Mouse (Mus musculus) kidney, embryonic 15.5 days (tissue): ENCODE measurements around the gene Deaf1. TPM values are rescaled to one million over a fixed set of nuclear protein-coding genes. Genes with fewer than 3 reads are reported as not detected.

ENCODE experiments used
- ATAC-seq: fragments of 200-750 bp; cut with Nextera tagmentation; replicated peaks from 2 replicates; pipeline ENCODE4 v1.8.0; 2017; ENCODE audit warnings: moderate TSS enrichment; ENCODE audit not compliant: low FRiP score
- H3K27ac ChIP-seq: fragments of 300-500 bp; sonication (generic); 2 replicates; pipeline ENCODE4 v1.5.1; 2015; ENCODE audit warnings: mild to moderate bottlenecking, inconsistent platforms
- H3K27me3 ChIP-seq: fragments of 300-500 bp; sonication (generic); 2 replicates; pipeline ENCODE4 v1.6.1; 2015; ENCODE audit warnings: inconsistent platforms
- H3K36me3 ChIP-seq: fragments of 300-500 bp; sonication (generic); 2 replicates; pipeline ENCODE4 v1.6.1; 2015; ENCODE audit warnings: inconsistent platforms
- H3K4me1 ChIP-seq: fragments of 300-500 bp; sonication (generic); 2 replicates; pipeline ENCODE4 v1.6.1; 2015; ENCODE audit warnings: inconsistent platforms
- H3K4me2 ChIP-seq: fragments of 300-500 bp; sonication (generic); 2 replicates; pipeline ENCODE4 v1.6.1; 2015; ENCODE audit warnings: moderate library complexity, mild to moderate bottlenecking, inconsistent platforms
- H3K4me3 ChIP-seq: fragments of 300-500 bp; sonication (generic); replicated peaks from 2 replicates; pipeline ENCODE4 v1.5.1; 2015; ENCODE audit warnings: mild to moderate bottlenecking, inconsistent platforms
- H3K9ac ChIP-seq: fragments of 300-500 bp; sonication (generic); 2 replicates; pipeline ENCODE4 v1.6.1; 2015; ENCODE audit warnings: mild to moderate bottlenecking, inconsistent platforms
- H3K9me3 ChIP-seq: fragments of 300-500 bp; sonication (generic); replicated peaks from 2 replicates; pipeline ENCODE4 v1.6.1; 2016; ENCODE audit warnings: inconsistent platforms
- WGBS: fragments of 180-500 bp; shearing (Covaris S2); methylation state at CpG from one replicate; pipeline ENCODE4 v1.1.7; 2015; ENCODE audit warnings: mixed read lengths; 5-methylcytosine and 5-hydroxymethylcytosine counted together
- polyA plus RNA-seq: library from polyadenylated mRNA; unstranded; fragments of >200 nt; fragmentation: Nextera tagmentation; extraction: Ambion mirVana; gene quantifications from 2 replicates; pipeline ENCODE4 v1.2.1, GENCODE M21; 2015

The Deaf1 gene
- polyA plus RNA-seq, 1 experiment from 2014 or later = 81.1 TPM

DNA sequence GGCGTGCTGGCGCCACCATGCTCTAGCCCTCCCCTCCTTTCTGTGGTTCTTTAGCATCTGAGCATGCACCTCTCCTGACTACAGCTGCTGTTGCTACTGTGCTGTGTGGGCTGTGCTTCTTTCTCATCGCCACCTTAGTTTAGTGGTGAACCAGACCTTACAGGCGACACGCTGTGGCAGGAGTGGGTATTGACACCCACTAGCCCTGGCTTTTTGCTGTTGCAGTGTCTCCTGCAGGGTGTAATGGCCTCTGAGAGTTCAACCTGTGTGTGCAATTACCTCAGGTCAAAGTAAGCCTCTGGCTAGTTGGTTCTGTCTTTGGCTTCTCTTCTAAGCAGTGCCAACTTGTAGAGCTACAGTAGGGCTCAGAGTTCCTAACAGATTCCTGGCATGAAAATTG is 11.5 kb downstream of the Deaf1 start:
- H3K4me3 ChIP-seq = no peak overlapping the region
- H3K36me3 ChIP-seq = peaks cover 99% of the 10 kb centered on the region
- no peaks in the 10 kb centered on the region for H3K9me3 ChIP-seq
- ATAC-seq = no peak; the same call in 1 of the 2 replicates
- no peak overlapping the region for H3K9ac ChIP-seq
- H3K4me2 ChIP-seq = no peak overlapping the region
- H3K27me3 ChIP-seq = no peaks in the 10 kb centered on the region
- WGBS = 68% methylated on average over 5 of the region's 5 CpGs
- no peak overlapping the region for H3K27ac ChIP-seq
- H3K4me1 ChIP-seq = no peaks in the 10 kb centered on the region

DNA sequence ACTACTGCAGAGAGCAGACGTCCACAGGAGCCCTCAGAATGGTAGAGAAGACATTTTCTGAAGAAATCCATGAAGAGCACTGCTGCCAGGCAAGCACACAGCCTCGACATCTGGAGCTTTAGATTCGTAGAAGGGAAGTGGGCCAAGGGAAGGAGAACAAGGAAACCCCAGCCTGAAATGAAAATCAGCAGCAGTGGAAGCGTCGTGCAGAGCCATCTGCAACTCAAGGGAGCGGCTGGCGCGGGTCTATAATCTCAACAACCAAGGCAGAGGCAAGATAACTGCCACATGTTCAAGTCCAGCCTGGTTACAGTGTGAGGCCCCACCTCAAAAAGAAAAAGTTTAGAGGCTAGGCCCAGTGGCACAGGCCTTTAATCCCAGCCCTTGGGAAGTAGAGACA is 12.4 kb downstream of the Deaf1 start:
- peaks cover 99% of the 10 kb centered on the region for H3K36me3 ChIP-seq
- 89% methylated on average over 8 of the region's 8 CpGs for WGBS
- no peaks in the 10 kb centered on the region for H3K4me1 ChIP-seq
- H3K9me3 ChIP-seq = no peaks in the 10 kb centered on the region
- no peak overlapping the region for H3K9ac ChIP-seq
- H3K4me3 ChIP-seq = no peak overlapping the region
- ATAC-seq = no peak
- H3K27me3 ChIP-seq = no peaks in the 10 kb centered on the region
- no peak overlapping the region for H3K27ac ChIP-seq
- H3K4me2 ChIP-seq = no peak overlapping the region

DNA sequence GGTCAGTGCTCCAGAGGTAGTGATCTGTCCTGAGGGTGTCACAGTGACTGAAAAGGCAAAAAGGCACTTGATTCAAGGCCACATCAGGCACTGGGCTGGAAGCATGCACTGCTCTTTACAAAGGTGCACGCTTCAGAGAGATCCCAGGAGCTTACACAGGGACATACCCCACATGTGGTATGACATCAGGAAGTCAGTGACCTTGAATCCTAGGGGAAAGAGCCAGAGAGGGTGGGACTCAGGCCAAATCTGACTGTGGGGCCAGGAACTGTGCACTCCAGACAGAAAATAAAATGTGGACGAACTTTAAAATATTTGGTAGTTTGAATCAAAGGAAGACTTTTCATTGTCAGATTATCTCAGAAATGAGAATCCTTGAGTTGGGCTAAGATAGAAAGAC is 13.1 kb downstream of the Deaf1 start:
- ATAC-seq = no peak
- no peak overlapping the region for H3K27ac ChIP-seq
- no peaks in the 10 kb centered on the region for H3K9me3 ChIP-seq
- no peaks in the 10 kb centered on the region for H3K27me3 ChIP-seq
- H3K9ac ChIP-seq = no peak overlapping the region
- 93% methylated on average over 2 of the region's 2 CpGs for WGBS
- H3K4me1 ChIP-seq = no peaks in the 10 kb centered on the region
- no peak overlapping the region for H3K4me2 ChIP-seq
- H3K4me3 ChIP-seq = no peak overlapping the region
- peaks cover 99% of the 10 kb centered on the region for H3K36me3 ChIP-seq

DNA sequence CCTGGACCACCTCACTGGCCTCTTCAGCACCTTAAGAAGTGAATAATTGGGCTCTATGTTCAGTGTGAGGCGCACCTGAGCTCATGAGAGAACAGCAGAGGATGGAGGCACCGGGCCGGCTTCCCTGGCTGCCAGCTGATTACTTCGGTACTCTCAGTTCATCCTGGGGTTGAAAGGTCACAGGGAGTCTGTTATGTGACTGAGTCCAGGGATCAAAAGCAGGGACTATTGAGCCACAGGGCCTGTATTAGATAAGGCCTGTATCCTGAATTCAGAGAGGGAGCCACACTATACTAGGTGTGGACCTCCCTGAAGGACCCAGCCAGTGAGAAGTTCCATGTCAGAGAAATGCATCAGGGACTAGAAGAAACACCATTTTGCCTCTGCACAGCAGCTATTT is 23.0 kb downstream of the Deaf1 start:
- Histone ChIP-seq H3K9ac (no peak overlapping the region), H3K4me2 (no peak overlapping the region), H3K27me3 (no peaks in the 10 kb centered on the region), H3K9me3 (no peaks in the 10 kb centered on the region), H3K36me3 (peaks cover 100% of the 10 kb centered on the region), H3K27ac (no peak overlapping the region), H3K4me1 (no peaks in the 10 kb centered on the region), H3K4me3 (no peak overlapping the region)
- ATAC-seq = no peak
- WGBS = 77% methylated on average over 4 of the region's 4 CpGs

DNA sequence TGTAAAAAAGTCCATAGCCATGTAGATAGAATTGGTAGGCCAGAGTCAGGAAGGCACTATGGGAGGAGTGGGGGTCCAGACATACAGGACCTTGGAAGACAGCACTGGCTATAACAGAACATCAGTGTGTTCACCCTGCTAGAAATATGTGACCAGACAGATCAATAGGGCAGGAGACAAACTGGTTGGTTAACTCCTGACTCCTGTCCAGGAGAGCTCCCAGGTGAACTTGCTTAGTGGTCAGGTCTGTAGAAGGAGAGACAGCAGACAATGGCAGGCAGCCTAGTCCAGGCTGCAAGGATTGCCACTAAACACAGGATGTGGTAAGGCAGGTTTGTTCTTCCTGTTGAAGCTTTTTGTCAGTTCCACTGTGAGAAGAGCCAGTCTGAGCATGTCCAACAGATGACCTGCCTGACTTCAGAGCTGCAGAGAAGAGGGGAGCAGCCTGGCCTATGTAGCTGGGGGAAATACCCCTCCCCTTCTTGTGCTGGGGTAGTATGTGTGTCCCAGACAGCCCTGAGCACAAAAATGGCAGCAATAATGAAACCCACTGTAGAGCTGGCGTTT is 24.7 kb downstream of the Deaf1 start:
- WGBS = 95% methylated on average over 1 of the region's 1 CpGs
- no peak overlapping the region for H3K9ac ChIP-seq
- H3K27me3 ChIP-seq = no peaks in the 10 kb centered on the region
- H3K4me1 ChIP-seq = no peaks in the 10 kb centered on the region
- H3K27ac ChIP-seq = no peak overlapping the region
- H3K4me3 ChIP-seq = no peak overlapping the region
- H3K9me3 ChIP-seq = no peaks in the 10 kb centered on the region
- no peak for ATAC-seq
- no peak overlapping the region for H3K4me2 ChIP-seq
- peaks cover 93% of the 10 kb centered on the region for H3K36me3 ChIP-seq

DNA sequence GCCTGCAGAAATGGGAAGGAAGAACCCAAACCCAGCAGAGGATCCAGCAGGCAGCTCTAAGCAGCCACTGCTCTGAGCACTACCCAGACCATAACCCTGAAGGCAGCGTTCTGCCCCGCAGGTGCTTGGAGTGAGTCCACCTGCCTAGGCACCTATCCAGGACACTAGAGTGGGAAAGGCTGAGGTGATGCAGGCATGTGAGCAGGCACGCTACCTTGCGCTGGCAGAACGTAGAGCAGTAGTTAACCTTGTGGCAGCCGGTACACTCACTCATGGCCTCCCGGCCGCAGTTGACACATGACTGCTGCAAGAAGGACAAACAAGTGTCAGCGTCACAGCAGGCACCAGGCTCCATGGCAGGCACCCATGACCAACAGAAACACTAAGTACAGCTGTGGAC is 26.1 kb downstream of the Deaf1 start:
- 97% methylated on average over 9 of the region's 9 CpGs for WGBS
- Histone ChIP-seq H3K9me3 (no peaks in the 10 kb centered on the region), H3K9ac (no peak overlapping the region), H3K27ac (no peak overlapping the region), H3K4me2 (no peak overlapping the region), H3K4me1 (no peaks in the 10 kb centered on the region), H3K4me3 (no peak overlapping the region), H3K27me3 (no peaks in the 10 kb centered on the region), H3K36me3 (peaks cover 91% of the 10 kb centered on the region)
- ATAC-seq = no peak

DNA sequence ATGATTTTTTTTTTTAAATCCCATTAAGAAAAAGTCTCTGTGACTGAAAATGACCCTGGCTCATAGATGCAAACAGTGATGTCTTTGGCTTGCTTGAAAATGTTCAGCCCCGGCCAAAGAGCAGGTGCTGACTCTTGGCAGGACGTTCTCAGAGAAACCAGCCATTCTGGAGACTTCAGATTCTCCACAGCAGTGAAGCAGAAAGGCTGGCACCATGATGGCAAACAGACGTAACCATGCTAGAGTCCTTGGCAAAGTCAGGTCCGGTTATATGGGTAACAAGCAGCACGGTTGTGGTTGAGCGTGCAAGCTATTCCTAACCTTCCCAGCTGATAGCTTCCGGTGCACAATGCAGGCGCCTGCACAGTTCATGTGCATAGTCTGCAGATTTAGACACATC is 28.3 kb downstream of the Deaf1 start:
- Histone ChIP-seq H3K9ac (no peak overlapping the region), H3K36me3 (peaks cover 69% of the 10 kb centered on the region), H3K4me3 (no peak overlapping the region), H3K4me1 (peaks cover 7% of the 10 kb centered on the region), H3K27ac (no peak overlapping the region), H3K27me3 (peaks cover 19% of the 10 kb centered on the region), H3K9me3 (no peaks in the 10 kb centered on the region), H3K4me2 (no peak overlapping the region)
- WGBS = 96% methylated on average over 8 of the region's 8 CpGs
- no peak for ATAC-seq

DNA sequence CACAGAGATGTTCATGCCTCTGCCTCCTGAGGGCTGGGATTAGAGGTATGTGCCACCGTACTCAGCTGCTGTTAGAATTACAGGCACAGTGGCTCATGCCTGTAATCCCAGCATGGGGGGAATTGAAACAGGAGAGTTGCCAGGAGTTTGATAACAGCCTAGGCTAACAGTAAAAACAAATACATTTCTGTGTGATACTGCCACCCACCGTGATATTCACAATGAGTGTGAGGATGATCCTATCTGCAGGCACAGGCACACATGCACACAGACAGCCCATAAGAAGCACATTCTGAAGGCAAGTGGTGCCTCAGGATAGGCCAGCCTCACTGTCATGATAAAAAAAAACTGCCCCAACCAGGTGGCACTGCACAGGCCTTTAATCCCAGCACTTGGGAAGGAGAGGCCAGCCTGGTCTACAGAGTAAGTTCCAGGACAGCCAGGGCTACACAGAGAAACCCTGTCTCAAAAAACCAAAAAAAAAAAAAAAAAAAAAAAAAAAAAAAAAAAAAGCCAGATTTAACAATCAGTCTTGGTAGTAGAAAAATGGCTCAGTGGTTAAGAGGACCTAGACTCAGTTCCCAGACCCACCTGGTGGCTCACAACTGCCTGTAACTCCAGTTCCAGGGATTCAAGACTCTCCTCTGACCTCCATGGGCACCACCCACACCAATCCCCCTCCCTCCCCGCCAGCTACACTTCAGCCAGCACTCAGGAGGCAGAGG is 29.4 kb downstream of the Deaf1 start:
- no peak overlapping the region for H3K4me3 ChIP-seq
- H3K4me2 ChIP-seq = no peak overlapping the region
- H3K9ac ChIP-seq = no peak overlapping the region
- H3K4me1 ChIP-seq = peaks cover 17% of the 10 kb centered on the region
- H3K36me3 ChIP-seq = peaks cover 58% of the 10 kb centered on the region
- no peak overlapping the region for H3K27ac ChIP-seq
- H3K27me3 ChIP-seq = peaks cover 30% of the 10 kb centered on the region
- WGBS = 69% methylated on average over 3 of the region's 3 CpGs
- ATAC-seq = no peak
- no peaks in the 10 kb centered on the region for H3K9me3 ChIP-seq

DNA sequence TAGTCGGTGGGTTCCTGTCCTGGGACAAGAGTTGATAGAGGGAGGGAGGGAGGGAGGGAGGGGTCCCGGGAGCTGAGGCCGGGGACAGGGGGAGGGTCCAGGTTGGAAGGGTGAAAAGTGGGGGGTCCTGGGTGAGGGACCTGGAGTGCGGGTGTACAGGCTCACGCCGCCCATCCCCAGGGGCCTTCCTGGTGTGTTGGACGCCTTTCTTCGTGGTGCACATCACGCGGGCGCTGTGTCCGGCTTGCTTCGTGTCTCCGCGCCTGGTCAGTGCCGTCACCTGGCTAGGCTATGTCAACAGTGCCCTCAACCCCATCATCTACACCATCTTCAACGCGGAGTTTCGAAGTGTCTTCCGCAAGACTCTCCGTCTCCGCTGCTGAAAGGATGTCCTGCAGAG is 33.0 kb downstream of the Deaf1 start:
- no peak overlapping the region for H3K27ac ChIP-seq
- H3K36me3 ChIP-seq = peaks cover 22% of the 10 kb centered on the region
- H3K27me3 ChIP-seq = peaks cover 62% of the 10 kb centered on the region
- H3K9ac ChIP-seq = no peak overlapping the region; the same call in 1 of the 2 replicates
- peak overlapping the region; percentile 43 for H3K4me3 ChIP-seq
- H3K4me2 ChIP-seq = peak overlapping the region; percentile 73
- WGBS = 6% methylated on average over 20 of the region's 22 CpGs
- H3K4me1 ChIP-seq = peaks cover 33% of the 10 kb centered on the region
- no peak for ATAC-seq
- no peaks in the 10 kb centered on the region for H3K9me3 ChIP-seq

DNA sequence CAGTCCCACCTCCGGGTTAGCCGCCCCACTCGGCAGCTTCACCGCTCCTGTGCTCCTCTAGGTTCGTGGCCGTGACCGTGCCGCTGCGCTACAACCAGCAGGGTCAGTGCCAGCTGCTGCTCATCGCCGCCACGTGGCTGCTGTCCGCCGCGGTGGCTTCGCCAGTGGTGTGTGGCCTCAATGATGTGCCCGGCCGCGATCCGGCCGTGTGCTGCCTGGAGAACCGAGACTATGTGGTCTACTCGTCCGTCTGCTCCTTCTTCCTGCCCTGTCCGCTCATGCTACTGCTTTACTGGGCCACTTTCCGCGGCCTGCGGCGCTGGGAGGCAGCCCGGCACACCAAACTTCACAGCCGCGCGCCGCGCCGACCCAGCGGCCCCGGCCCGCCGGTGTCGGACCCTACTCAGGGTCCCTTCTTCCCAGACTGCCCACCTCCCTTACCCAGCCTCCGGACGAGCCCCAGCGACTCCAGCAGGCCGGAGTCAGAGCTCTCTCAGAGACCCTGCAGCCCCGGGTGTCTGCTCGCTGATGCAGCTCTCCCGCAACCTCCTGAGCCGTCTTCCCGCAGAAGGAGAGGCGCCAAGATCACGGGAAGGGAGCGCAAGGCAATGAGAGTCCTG is 33.5 kb downstream of the Deaf1 start:
- 0 out of 2 replicates have a peak, but pooled peaks have one; percentile 19 for ATAC-seq
- peak overlapping the region; percentile 36 for H3K9ac ChIP-seq
- peak overlapping the region; percentile 43 for H3K4me3 ChIP-seq
- peaks cover 33% of the 10 kb centered on the region for H3K4me1 ChIP-seq
- no peak overlapping the region for H3K27ac ChIP-seq
- peak overlapping the region; percentile 73 for H3K4me2 ChIP-seq
- WGBS = under 1% methylated on average over 52 of the region's 53 CpGs
- peaks cover 62% of the 10 kb centered on the region for H3K27me3 ChIP-seq
- H3K9me3 ChIP-seq = no peaks in the 10 kb centered on the region
- peaks cover 17% of the 10 kb centered on the region for H3K36me3 ChIP-seq

DNA sequence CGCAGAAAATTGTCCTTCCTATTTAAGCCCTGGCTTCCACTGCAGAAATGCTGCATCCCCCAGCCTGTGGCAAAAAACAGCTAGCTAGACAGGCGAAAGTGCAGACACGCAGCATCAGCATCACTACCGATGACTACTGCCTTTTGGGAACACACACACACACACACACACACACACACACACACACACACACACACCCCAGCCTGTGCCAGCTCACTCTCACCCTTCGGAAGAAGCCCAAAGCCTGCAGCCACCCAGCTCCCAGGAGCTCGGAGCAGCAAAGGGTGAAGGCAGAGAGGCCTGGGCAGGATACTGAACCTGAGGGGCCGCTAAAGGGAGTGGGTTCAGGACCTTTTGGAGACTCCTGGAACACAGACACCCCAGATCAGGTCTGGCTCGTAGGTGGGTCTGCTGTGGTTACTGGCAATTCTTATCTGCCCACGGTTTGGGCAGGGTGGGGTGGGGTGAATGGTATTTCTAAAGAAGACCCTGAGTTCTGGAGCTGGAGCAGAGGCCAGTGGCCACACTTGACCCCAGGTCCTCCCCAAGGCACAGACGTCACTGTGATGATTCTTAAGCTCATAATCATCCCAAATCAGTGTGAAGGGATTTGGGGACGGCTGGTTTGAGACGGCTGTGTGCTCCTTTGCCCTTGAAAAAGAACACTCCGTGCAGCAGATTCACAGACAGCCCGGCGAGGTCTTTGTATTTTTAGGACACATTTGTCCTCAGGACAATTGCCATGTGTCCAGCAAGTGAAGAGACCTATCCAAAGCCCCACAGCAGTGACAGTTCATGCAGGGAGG is 34.7 kb downstream of the Deaf1 start:
- Histone ChIP-seq H3K27me3 (peaks cover 62% of the 10 kb centered on the region), H3K4me3 (peak overlapping the region; percentile 54), H3K9ac (peak overlapping the region; percentile 37; the same call in 1 of the 2 replicates), H3K4me2 (peak overlapping the region; percentile 95), H3K27ac (no peak overlapping the region), H3K36me3 (peaks cover 12% of the 10 kb centered on the region), H3K4me1 (peaks cover 33% of the 10 kb centered on the region), H3K9me3 (no peaks in the 10 kb centered on the region)
- 45% methylated on average over 15 of the region's 15 CpGs for WGBS
- ATAC-seq = no peak
